Mouse (Mus musculus) thymus, postnatal 10 days (tissue): Measurements from ENCODE around the gene Cks1brt.
"Not testable (repeated sequence)": the region's sequence is repeated elsewhere in the genome, so short reads cannot be mapped to it uniquely, and the experiment has no call there.

Source experiments
- DNase-seq, 2 experiments: peaks; one replicate each; pipeline ENCODE4 v3.0.0; 2021; ENCODE audit warnings: low spot score in 2 of 2

Cks1brt gene

GRCm38 (mm10) chr8:85151624-85152023 lies at the start of gene Cks1brt:
Gene Cks1brt (plus strand): TSS chr8:85151924.
- no peak for DNase-seq

- no peak for DNase-seq
Observed at GRCm38 (mm10) chr8:85113241-85113640, 38.5 kb upstream of the Cks1brt start.

- no peak for DNase-seq
Observed at GRCm38 (mm10) chr8:85115501-85115900, 36.2 kb upstream of the Cks1brt start.

- DNase-seq, result no peak
Observed at GRCm38 (mm10) chr8:85116984-85117383, 34.7 kb upstream of the Cks1brt start.

DNA sequence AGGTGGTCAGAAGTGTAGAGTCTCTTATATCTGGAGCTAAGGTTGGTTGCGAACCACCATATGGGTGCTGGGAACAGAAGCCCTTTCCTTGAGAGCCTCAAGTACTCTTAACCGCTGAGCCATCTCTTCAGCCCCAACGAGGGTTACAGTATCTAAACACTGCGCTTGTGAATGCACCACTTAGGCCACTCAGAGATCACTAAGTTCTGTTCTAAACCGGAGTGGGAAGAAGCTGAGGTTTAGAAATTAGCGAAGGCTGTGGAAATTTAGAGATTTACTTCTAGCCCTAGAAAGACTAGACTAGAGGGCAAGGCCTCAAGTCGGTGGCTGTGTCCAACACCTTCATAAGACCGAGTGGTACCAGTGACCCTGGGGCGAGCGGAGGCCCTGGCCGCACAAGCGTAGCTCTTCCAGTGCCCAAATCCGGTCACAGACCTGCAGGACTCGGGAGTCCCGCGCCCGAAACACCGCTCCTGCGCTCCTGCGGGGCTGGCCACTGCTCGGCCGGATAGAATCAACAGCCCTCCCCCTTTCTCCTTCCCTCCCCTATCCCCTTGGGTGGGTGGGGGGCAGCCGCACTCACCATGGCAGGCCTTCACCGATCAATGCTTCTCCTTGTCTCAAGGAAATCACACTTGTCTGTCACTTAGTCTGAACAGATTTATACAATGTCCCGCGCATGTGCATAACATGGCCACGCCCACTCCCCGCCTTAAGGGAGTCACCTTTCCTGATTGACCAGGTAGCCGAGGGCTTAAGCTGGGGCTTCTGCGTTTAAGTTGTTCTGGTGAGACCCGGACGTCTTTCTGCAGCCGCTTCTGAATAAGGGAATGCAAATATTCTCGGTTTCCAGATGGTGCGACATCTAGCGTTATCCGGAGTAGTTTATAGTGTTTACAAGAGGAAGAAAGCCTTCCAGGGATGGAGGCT lies 32.4 kb upstream of the Cks1brt start:
- DNase-seq, result no peak

DNA sequence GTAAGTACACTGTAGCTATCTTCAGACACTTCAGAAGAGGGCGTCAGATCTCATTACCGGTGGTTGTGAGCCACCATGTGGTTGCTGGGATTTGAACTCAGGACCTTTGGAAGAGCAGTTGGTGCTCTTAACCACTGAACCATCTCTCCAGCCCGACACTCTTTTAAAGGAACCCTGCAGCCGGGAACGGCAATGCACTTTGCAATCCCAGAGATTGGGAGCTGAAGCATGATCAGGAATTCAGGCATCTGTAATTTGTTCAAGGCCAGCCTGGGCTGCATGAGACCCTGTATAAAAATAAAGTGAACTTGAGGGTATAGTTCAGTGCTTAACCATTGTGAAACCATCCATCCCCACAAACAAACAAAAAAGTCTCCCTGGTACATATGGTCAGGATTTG lies 31.5 kb upstream of the Cks1brt start:
- DNase-seq, result not testable (repeated sequence)

- DNase-seq, result no peak
Observed at GRCm38 (mm10) chr8:85122995-85123394, 28.7 kb upstream of the Cks1brt start, which contains the start of gene Zfp791. Gene Zfp791 (minus strand): TSS chr8:85123095.

DNA sequence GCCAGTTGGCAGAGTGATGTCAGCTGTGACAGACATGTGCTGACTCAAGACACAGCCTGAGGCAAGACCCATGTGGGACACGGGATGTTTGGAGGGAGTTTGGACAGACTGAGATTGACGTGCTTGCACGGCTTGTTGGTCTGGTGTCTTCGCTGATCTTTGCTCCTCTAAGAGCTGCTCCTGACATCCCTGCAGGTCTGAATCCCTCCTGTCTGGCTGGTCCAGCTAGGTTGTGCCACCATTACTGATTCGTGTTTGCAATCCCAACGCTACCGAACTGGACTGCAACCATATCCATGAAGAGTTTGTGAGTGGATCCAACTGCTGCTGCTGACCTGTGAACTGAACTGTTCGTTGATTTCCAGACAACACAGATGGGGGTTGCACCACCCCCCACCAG lies 28.0 kb upstream of the Cks1brt start:
- no peak for DNase-seq

DNA sequence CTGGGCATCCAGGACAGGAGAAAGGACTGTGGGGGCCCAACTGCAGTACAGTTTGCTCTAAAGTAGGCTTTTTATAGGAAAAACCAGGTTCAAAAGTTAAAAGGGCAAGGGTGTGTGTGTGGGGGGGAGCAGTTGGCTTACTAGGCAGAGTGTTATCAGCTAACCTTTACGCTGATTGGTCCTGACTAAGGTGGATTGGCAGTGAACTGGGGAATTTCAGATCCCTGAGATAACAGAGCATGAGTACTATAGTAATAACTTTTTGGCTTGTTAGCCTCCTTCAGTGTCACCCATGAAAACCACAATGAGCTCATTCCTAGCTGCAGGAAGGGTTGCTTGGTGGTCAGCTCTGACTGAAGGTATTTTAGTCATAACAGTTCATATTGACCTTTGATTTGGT lies 19.4 kb upstream of the Cks1brt start:
- no peak for DNase-seq

DNA sequence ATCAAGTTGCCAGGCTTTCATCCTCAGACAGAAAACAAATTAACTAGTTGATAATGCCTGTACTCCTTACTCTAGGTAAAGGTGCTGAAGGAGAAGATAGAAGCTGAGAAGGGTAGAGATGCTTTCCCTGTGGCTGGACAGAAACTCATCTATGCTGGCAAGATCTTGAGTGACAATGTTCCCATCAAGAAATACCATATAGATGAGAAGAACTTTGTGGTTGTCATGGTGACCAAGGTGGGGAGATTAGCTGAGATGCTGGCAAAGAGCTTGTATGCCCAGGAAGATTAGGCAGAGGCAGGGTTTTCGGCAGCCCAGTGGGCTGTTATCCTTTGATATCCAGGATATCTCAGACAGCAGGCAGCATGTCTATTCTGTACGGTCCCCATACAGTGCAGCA lies 16.0 kb upstream of the Cks1brt start:
- not testable (repeated sequence) for DNase-seq

- no peak for DNase-seq
Observed at GRCm38 (mm10) chr8:85142516-85142915, 9.2 kb upstream of the Cks1brt start.

- peak in 1 of 2 experiments; percentile 10 for DNase-seq
Observed at GRCm38 (mm10) chr8:85171291-85171690, 19.6 kb downstream of the Cks1brt start.

DNA sequence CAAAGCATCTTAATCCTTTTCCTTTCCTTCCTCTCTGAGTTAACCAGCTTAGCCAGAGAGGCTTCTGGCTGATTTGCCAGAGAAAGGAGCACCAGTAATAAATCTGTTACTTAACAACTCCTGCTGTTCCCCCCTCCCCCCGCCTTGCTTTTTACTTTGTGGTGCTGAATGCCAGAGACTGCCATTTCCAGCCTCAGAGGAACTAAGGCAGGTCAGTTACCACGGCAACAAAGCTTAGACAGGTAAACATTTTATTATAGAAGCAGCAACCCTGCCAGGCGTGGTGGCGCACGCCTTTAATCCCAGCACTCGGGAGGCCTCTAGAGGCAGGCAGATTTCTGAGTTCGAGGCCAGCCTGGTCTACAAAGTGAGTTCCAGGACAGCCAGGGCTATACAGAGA lies 24.2 kb downstream of the Cks1brt start:
- no peak for DNase-seq

GRCm38 (mm10) chr8:85192346-85192745 lies 40.6 kb downstream of the Cks1brt start:
- no peak for DNase-seq

GRCm38 (mm10) chr8:85220220-85220619 lies 68.5 kb downstream of the Cks1brt start:
- no peak for DNase-seq

DNA sequence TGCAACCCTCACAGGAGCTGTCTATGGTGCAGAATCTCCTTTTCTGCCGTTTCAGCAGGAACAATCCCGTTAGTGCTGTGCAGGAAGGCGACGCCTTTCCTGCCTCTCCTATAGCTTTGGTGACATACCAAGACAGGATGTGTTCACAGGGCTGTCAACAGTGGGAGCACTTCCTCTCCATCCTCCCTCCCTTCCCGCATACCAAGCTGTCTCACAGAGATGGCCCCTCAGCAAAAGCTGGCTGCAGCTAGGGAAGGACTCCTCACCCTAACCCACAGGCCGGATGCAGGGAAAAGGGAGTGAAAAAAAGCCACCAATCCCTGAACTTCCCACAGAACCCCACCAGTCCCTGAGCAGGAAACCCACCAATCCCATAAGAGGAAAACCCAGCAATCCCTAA lies 69.3 kb downstream of the Cks1brt start:
- no peak for DNase-seq
